Mouse (Mus musculus) liver, embryonic 12.5 days (tissue): ENCODE results near the gene 9430015G10Rik. TPM values are rescaled to one million over a fixed set of nuclear protein-coding genes. Genes with fewer than 3 reads are reported as not detected.
A peak's percentile ranks its signal among the peaks of the same experiment; 100 is the strongest.
"Not testable (repeated sequence)": the region's sequence is repeated elsewhere in the genome, so short reads cannot be mapped to it uniquely, and the experiment has no call there.

Source experiments
- ATAC-seq: fragments of 200-750 bp; cut with Nextera tagmentation; 2 replicates; pipeline ENCODE4 v1.8.0; 2017; ENCODE audit warnings: moderate number of reproducible peaks, mild to moderate bottlenecking, moderate library complexity
- H3K27ac ChIP-seq: fragments of 300-500 bp; sonication (generic); 2 replicates; pipeline ENCODE4 v1.5.1; 2016; ENCODE audit warnings: mild to moderate bottlenecking
- H3K27me3 ChIP-seq: fragments of 300-500 bp; sonication (generic); replicated peaks from 2 replicates; pipeline ENCODE4 v1.6.1; 2016; ENCODE audit warnings: mild to moderate bottlenecking, moderate library complexity
- H3K36me3 ChIP-seq: fragments of 300-500 bp; sonication (generic); 2 replicates; pipeline ENCODE4 v1.6.1; 2016; ENCODE audit warnings: mild to moderate bottlenecking, moderate library complexity
- H3K4me1 ChIP-seq: fragments of 300-500 bp; sonication (generic); 2 replicates; pipeline ENCODE4 v1.6.1; 2016
- H3K4me2 ChIP-seq: fragments of 300-500 bp; sonication (generic); 2 replicates; pipeline ENCODE4 v1.6.1; 2016; ENCODE audit warnings: mild to moderate bottlenecking, moderate library complexity
- H3K4me3 ChIP-seq: fragments of 300-500 bp; sonication (generic); 2 replicates; pipeline ENCODE4 v1.5.1; 2016; ENCODE audit warnings: mild to moderate bottlenecking, moderate library complexity
- H3K9ac ChIP-seq: fragments of 300-500 bp; sonication (generic); 2 replicates; pipeline ENCODE4 v1.6.1; 2016; ENCODE audit warnings: mild to moderate bottlenecking, moderate library complexity
- H3K9me3 ChIP-seq: fragments of 300-500 bp; sonication (generic); replicated peaks from 2 replicates; pipeline ENCODE4 v1.6.1; 2016; ENCODE audit warnings: mild to moderate bottlenecking, moderate library complexity
- WGBS: fragments of 180-500 bp; shearing (Covaris S2); methylation state at CpG from one replicate; pipeline ENCODE4 v1.1.7; 2016; ENCODE audit not compliant: insufficient replicate concordance; 5-methylcytosine and 5-hydroxymethylcytosine counted together
- polyA plus RNA-seq: library from polyadenylated mRNA; unstranded; fragments of >200 nt; fragmentation: Nextera tagmentation; extraction: Ambion mirVana; gene quantifications from 2 replicates; pipeline ENCODE4 v1.2.1, GENCODE M21; 2016

The 9430015G10Rik gene
- polyA plus RNA-seq, 1 experiment from 2014 or later = 19.6 TPM

GRCm38 (mm10) chr4:156133943-156134605, 24.3 kb downstream of the 9430015G10Rik start:
- Histone ChIP-seq H3K4me2 (no peak overlapping the region), H3K9me3 (peaks cover 9% of the 10 kb centered on the region; the same call in 1 of the 2 replicates), H3K4me3 (no peak overlapping the region), H3K36me3 (no peaks in the 10 kb centered on the region), H3K27ac (no peak overlapping the region), H3K4me1 (0 out of 2 replicates have a peak, but pooled peaks cover 2% of the 10 kb centered on the region), H3K9ac (no peak overlapping the region), H3K27me3 (no peaks in the 10 kb centered on the region)
- WGBS = 61% methylated on average over 12 of the region's 12 CpGs
- ATAC-seq = no peak

GRCm38 (mm10) chr4:156135112-156135511, 25.3 kb downstream of the 9430015G10Rik start:
- whole genome bisulfite sequencing = 81% methylated on average over 13 of the region's 13 CpGs
- H3K9ac ChIP-seq = no peak overlapping the region
- no peaks in the 10 kb centered on the region for H3K27me3 ChIP-seq
- H3K4me2 ChIP-seq = no peak overlapping the region
- H3K9me3 ChIP-seq = peaks cover 9% of the 10 kb centered on the region; the same call in 1 of the 2 replicates
- H3K27ac ChIP-seq = no peak overlapping the region
- H3K36me3 ChIP-seq = no peaks in the 10 kb centered on the region
- ATAC-seq = 0 out of 2 replicates have a peak, but pooled peaks have one; percentile 28
- no peak overlapping the region for H3K4me3 ChIP-seq
- H3K4me1 ChIP-seq = 0 out of 2 replicates have a peak, but pooled peaks cover 2% of the 10 kb centered on the region

- Histone ChIP-seq H3K9ac (no peak overlapping the region), H3K9me3 (peaks cover 9% of the 10 kb centered on the region; the same call in 1 of the 2 replicates), H3K4me1 (0 out of 2 replicates have a peak, but pooled peaks cover 2% of the 10 kb centered on the region), H3K4me2 (no peak overlapping the region), H3K36me3 (no peaks in the 10 kb centered on the region), H3K4me3 (no peak overlapping the region), H3K27ac (no peak overlapping the region), H3K27me3 (no peaks in the 10 kb centered on the region)
- 87% methylated on average over 14 of the region's 14 CpGs for WGBS
- no peak for ATAC-seq
Measured at GRCm38 (mm10) chr4:156135801-156136200, 26.0 kb downstream of the 9430015G10Rik start.

GRCm38 (mm10) chr4:156136285-156137100, 26.7 kb downstream of the 9430015G10Rik start:
- Histone ChIP-seq H3K27ac (no peak overlapping the region), H3K4me2 (no peak overlapping the region), H3K4me3 (no peak overlapping the region), H3K4me1 (0 out of 2 replicates have a peak, but pooled peaks cover 2% of the 10 kb centered on the region), H3K9me3 (peaks cover 9% of the 10 kb centered on the region; the same call in 1 of the 2 replicates), H3K36me3 (no peaks in the 10 kb centered on the region), H3K9ac (no peak overlapping the region), H3K27me3 (no peaks in the 10 kb centered on the region)
- no peak for ATAC-seq
- 85% methylated on average over 30 of the region's 30 CpGs for WGBS

GRCm38 (mm10) chr4:156150887-156151286, 41.1 kb downstream of the 9430015G10Rik start:
- not testable (repeated sequence) for H3K4me2 ChIP-seq, H3K4me1 ChIP-seq, H3K27ac ChIP-seq, H3K36me3 ChIP-seq, H3K9me3 ChIP-seq, H3K9ac ChIP-seq, H3K27me3 ChIP-seq, ATAC-seq, H3K4me3 ChIP-seq
- WGBS = 62% methylated on average over 10 of the region's 10 CpGs

GRCm38 (mm10) chr4:156154771-156155170, 45.0 kb downstream of the 9430015G10Rik start:
- no peak overlapping the region for H3K27ac ChIP-seq
- H3K4me2 ChIP-seq = no peak overlapping the region
- peaks cover 24% of the 10 kb centered on the region for H3K9me3 ChIP-seq
- no peaks in the 10 kb centered on the region for H3K27me3 ChIP-seq
- H3K4me3 ChIP-seq = no peak overlapping the region
- H3K4me1 ChIP-seq = no peaks in the 10 kb centered on the region
- no peak overlapping the region for H3K9ac ChIP-seq
- no peaks in the 10 kb centered on the region for H3K36me3 ChIP-seq
- no peak for ATAC-seq
- 77% methylated on average over 3 of the region's 3 CpGs for WGBS

- WGBS = 71% methylated on average over 9 of the region's 9 CpGs
- no peak for ATAC-seq
- no peaks in the 10 kb centered on the region for H3K4me1 ChIP-seq
Measured at GRCm38 (mm10) chr4:156166477-156166876, 56.7 kb downstream of the 9430015G10Rik start.

GRCm38 (mm10) chr4:156168611-156169010, 58.8 kb downstream of the 9430015G10Rik start:
- Histone ChIP-seq H3K4me3 (no peak overlapping the region), H3K36me3 (peaks cover 96% of the 10 kb centered on the region), H3K27me3 (no peaks in the 10 kb centered on the region), H3K27ac (no peak overlapping the region), H3K9ac (no peak overlapping the region), H3K9me3 (no peaks in the 10 kb centered on the region), H3K4me2 (no peak overlapping the region), H3K4me1 (no peaks in the 10 kb centered on the region)
- 73% methylated on average over 8 of the region's 8 CpGs for WGBS
- ATAC-seq = no peak

More at GRCm38 (mm10) chr4:156166477-156166876, 56.7 kb downstream of the 9430015G10Rik start:
- H3K4me2 ChIP-seq = no peak overlapping the region
- H3K4me3 ChIP-seq = no peak overlapping the region
- peaks cover 91% of the 10 kb centered on the region for H3K36me3 ChIP-seq
- H3K27ac ChIP-seq = no peak overlapping the region
- no peak overlapping the region for H3K9ac ChIP-seq
- no peaks in the 10 kb centered on the region for H3K27me3 ChIP-seq
- H3K9me3 ChIP-seq = peaks cover 8% of the 10 kb centered on the region; the same call in 1 of the 2 replicates

- H3K36me3 ChIP-seq = peaks cover 96% of the 10 kb centered on the region
Measured at GRCm38 (mm10) chr4:156169129-156169528, 59.3 kb downstream of the 9430015G10Rik start.

GRCm38 (mm10) chr4:156171828-156172227, 62.0 kb downstream of the 9430015G10Rik start:
- no peak overlapping the region for H3K9ac ChIP-seq
- no peaks in the 10 kb centered on the region for H3K4me1 ChIP-seq
- no peak for ATAC-seq
- H3K4me3 ChIP-seq = no peak overlapping the region
- WGBS = 89% methylated on average over 11 of the region's 11 CpGs
- H3K9me3 ChIP-seq = no peaks in the 10 kb centered on the region
- H3K27me3 ChIP-seq = no peaks in the 10 kb centered on the region
- H3K4me2 ChIP-seq = no peak overlapping the region
- H3K27ac ChIP-seq = no peak overlapping the region
- H3K36me3 ChIP-seq = peaks cover 98% of the 10 kb centered on the region

More at GRCm38 (mm10) chr4:156169129-156169528, 59.3 kb downstream of the 9430015G10Rik start:
- H3K9ac ChIP-seq = no peak overlapping the region
- no peak overlapping the region for H3K27ac ChIP-seq
- 86% methylated on average over 10 of the region's 10 CpGs for WGBS
- H3K27me3 ChIP-seq = no peaks in the 10 kb centered on the region
- H3K4me3 ChIP-seq = no peak overlapping the region
- no peak overlapping the region for H3K4me2 ChIP-seq
- no peaks in the 10 kb centered on the region for H3K9me3 ChIP-seq
- no peak for ATAC-seq
- no peaks in the 10 kb centered on the region for H3K4me1 ChIP-seq
